Mouse (Mus musculus): Measurements from ENCODE around the gene Gm28961. TPM values are rescaled to one million over a fixed set of nuclear protein-coding genes. Genes with fewer than 3 reads are reported as not detected.
"Not testable (repeated sequence)": the region's sequence is repeated elsewhere in the genome, so short reads cannot be mapped to it uniquely, and the experiment has no call there.

Gm28961 gene
- total RNA-seq (2012; rRNA removed): not detected in 2 replicates

DNA sequence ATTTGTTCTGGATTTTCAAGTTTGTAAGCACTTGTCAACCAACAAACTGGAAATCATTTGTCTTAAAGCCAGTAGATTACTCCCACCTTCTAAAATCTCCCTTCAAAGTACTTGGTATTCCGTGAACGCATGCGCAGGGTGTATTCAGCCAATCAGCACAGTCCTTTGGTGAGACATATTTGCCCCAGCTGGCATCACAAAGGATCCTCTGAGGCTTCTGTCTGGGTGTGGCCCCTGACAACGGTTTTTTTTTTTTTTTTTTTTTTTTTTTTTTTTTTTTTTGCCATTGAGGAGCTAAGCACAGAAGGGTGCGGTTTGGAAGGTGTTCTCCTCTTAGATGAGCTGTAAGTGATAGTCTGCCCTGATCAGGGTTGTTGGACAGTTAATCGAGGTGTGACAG lies at the start of gene Gm28961:
Gene Gm28961, plus strand, starts transcription at position 301 of the 400 bp plus-strand sequence.
- H3K9me3 ChIP-seq (ENCODE audit: control insufficient read depth, insufficient read depth, low read depth, low read length); in situ Hi-C loops (cut with MboI; ENCODE audit: low sequenced_read_pairs in 2 of 2, unreplicated experiment in 2 of 2); H3K4me3 ChIP-seq (ENCODE audit: insufficient read depth in 1 of 2, low read depth in 1 of 2, low read length in 2 of 2, poor library complexity in 1 of 2, severe bottlenecking in 1 of 2); H3K9ac ChIP-seq (ENCODE audit: insufficient read depth, low read depth, low read length, poor library complexity, severe bottlenecking); H3K36me3 ChIP-seq (ENCODE audit: control insufficient read depth, insufficient read depth, low read length, poor library complexity, severe bottlenecking); DNase-seq (ENCODE audit: low read depth, low spot score); H3K27ac ChIP-seq (ENCODE audit: insufficient read depth, low read depth, low read length, poor library complexity, severe bottlenecking); H3K4me1 ChIP-seq (ENCODE audit: control insufficient read depth in 2 of 2, insufficient read depth in 2 of 2, low read length in 2 of 2, poor library complexity in 1 of 2): not testable (repeated sequence)

Other genes with a start within 250 kb of the Gm28961 start
- not detected in 2 replicates for gene Gm21943, start 172.0 kb upstream of the Gm28961 start, total RNA-seq (2012; rRNA removed)